Mouse (Mus musculus) ES-Bruce4 (cell line): ENCODE results near the gene Thada.

Experiments
- CTCF ChIP-seq: IDR thresholded peaks from one replicate; pipeline ENCODE4 v1.8.1; 2011; ENCODE audit warnings: low read depth, low read length
- EP300 ChIP-seq: IDR thresholded peaks from 2 replicates; pipeline ENCODE4 v1.6.1; 2011; ENCODE audit warnings: low read depth, low read length; ENCODE audit not compliant: insufficient read depth

- TF ChIP-seq CTCF (no peak), EP300 (no peak)
Observed at GRCm38 (mm10) chr17:84434233-84434632, 31.8 kb downstream of the Thada start.
